Mouse (Mus musculus) left cerebral cortex, adult 11 months (tissue): ENCODE measurements at regions not wholly inside any gene's neighbourhood (a gene's known extent, or its start where the extent isn't known, plus 50 kb on each side); places are given as distances from the start of the nearest gene placed in this dataset.
"Not testable (repeated sequence)": the region's sequence is repeated elsewhere in the genome, so short reads cannot be mapped to it uniquely, and the experiment has no call there.

Source experiments
- DNase-seq: peaks from one replicate; pipeline ENCODE4 v3.0.0; 2022; ENCODE audit warnings: low spot score

DNA sequence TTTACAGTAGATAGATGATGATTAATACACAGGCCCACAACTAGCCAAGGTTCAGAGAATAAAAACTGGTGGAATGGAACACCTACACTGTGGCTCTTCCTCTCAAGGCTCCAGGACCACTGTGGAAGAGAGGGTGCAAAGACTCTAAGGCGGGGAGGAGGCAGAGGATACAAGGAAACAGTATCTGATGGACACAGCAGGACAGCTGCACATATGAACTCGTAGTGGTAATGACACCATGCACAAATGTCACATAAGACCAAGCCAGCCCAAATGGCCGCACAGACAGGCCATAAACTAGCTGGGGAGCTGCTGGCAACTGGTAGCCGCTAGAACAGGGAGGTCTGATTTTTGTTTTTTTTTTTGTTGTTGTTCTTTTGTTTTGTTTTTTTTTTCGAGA, 197.0 kb upstream of the Serp2 start:
- DNase-seq: no peak

DNA sequence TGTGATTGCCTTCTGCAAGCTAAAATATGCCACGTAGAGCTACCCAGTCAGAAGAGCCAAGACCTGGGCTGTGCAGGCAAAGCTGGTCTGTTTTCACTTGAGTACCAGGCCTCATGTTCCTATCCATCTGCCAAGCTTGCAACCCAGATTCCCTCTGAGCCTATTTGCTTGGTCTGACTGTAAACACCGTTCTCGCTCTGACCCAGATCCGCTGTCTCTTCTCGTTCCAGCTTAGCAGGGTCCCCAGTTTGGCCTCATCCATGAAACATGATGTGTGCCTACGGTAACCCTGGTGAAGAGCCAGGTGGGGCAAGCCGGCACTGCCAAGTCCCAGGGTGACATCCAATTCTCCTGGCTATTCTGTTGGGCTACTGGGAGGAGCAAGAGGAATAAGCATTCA, 192.5 kb upstream of the Serp2 start:
- DNase-seq: no peak

DNA sequence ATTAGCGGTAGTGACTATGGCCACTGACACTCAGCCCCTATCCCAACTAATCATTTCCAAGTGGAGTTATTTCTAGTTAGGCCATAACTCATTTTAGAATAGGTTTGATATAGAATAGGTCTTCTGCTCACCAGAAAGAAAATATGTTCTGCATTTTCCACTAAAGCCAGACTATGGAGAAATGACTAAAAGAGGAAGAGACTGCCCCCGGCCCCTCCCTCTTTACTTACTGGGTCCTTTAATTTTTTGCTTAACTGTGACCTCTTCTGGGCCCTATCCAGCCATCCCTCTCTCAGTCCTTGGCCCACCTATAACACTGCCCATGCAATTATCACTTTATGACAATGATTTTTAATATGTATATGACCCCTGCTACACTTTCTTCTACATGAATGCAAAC, 192.0 kb upstream of the Serp2 start:
- no peak for DNase-seq

DNA sequence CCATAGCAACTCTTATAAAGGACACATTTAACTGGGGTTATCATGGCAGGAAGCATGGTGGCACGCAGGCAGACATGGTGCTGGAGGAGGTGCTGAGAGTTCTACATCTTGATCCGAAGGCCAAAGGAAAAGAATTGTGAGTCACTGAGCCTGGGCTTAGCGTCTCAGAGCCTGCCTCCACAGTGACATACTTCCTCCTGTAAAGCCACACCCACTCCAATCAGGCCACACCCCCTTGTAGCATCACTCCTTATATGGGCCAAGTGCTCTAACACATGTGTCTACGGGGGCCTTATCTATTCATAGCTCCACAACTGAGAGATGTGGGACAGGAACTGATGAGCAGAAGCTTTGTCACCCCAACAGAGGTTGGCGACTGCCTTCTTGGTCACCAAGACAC, 191.1 kb upstream of the Serp2 start:
- no peak for DNase-seq

DNA sequence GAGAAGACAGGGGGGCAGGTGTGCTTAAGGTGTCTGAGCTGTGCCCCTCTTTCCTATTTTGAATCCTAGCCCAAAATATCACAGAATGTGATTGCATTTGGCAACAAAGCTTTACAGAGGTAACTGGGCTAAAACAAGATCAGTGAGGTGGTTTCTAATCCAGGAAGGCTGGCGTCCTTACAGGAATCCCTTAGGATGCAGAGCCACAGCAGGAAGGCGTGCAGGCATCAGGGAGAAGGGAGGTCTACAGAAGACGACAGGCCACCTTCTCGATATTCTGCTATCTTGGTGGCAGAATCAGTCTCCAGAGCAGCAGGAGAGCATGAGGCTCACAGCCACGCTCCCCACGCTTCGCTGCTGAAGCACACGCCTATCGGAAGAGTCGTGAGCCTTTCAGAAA, 189.6 kb upstream of the Serp2 start:
- no peak for DNase-seq

DNA sequence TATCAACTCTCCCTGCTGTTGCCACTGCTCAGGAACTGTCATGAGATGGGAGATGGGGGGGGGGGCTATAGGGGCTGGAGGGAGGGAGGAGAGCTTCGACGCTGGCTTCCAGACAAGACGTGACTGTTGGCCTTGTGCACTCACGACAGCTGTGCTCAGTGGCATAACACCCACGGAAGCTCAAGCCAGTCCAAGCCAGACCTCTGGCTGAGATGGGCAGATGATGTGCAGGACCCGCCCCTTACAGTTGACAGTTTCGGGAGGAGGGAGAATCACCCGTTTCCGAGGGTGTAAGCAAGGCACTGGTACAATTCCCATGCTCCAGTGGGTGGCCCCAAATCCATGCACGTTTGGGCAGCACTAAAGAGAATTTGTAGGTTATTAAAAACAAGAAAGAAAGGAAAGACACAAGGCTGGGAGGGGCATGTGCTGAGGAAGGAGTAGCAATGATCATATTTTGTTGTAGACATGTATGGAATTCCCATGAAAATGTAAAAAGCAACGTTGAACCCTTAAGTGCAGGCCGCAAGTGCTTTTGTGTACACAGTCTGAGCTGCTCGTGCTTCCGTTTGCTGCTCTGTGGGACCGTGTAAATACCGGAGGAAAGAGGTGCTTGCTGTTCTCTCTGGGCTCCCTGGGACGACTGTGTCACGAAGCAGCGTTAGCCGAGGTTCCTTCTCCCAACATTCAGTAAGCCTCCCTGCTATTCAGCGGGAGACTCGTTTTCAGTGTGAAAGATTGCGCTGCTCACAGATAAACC, 188.2 kb upstream of the Serp2 start:
- DNase-seq: no peak

DNA sequence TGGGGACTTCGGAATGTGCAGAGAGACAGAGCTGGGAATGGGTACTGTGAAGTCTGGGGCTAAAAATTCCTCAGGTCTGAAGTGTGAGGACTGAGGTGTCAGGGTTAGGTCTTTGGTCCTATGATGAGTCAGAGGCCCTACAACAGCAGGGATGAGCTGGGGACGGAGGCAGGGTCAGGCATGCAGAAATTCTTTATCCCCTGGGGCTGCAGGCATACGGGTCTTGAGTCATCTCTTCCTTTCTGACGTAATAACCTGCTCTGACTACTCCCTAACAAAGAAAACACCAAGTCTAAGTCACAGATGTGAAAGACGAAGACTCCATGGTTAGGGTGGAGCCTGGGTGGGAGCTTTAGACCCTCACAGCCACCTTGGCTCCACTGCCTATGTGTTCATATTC, 185.6 kb upstream of the Serp2 start:
- DNase-seq: no peak

DNA sequence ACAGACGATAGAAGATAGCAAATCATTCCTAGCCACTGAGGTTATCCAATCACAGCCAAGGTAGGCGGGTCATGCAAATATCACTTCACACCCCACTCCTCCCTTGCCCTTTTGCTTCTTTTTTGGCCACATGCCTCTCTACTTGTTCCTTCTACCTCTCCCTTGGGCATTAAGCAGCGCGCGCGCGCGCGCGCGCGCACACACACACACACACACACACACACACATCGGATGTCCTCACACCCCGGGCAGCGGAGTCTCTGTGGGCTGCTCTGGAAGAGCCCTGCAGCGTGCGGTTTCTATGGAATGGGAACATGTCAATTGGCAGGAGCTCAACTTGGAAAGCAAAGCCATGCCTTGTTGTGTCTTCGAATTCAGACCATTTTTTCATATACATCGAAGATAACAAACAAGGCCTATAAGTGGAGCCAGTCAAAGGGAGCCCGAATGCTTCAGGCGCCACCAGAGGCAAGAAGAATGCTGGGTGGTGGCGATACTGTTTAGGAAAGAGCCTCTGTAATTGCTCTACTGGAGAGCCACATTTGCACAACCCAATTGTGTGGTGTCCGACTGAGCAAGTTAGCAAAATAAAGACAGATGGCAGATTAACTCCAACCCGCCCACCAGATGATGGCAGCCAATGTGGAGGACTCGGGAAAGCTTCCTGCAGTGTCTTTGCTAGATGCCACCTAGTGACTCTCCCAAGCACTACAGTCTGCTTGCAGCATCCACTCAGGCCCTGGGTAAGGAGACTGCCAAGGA, 183.3 kb upstream of the Serp2 start:
- peak; percentile 70 for DNase-seq

DNA sequence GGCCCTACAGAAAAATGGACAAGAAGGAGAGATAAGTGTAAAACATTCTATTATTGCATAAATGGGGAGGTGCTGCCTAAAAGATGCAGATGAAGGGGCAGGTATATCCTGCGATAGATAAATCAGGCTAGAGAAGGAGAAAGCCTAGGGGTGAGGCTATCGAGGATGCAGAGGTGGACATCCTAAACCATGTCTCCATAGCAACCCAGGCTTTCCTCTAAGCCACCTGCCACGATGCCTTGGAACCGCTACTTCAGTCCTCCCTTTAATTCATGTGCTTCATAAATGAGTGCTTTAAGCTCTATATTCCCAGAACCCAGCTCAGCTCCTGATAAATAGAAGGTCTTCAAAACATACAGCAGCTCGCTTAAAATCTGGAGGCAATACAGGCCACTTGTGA, 179.3 kb upstream of the Serp2 start:
- DNase-seq: no peak

DNA sequence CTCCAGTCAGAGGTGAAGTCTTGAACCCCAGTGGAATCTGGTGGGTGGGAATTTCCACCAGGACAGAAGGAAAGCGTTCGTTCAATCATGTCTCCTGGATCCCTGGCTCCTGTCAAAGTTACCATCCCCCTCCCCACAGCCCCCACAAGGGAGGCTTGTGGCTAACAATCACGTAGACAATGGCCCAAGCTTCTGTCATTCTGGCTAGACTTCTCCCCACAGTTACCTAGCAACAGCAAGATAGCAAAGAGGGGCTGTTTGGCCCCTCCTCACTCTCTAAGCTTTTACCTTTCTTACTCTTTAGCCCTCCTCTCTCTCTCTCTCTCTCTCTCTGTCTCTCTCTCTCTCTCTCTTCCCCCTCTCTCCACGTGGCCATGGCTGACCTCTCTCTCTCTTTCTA, 178.4 kb upstream of the Serp2 start:
- DNase-seq: no peak

DNA sequence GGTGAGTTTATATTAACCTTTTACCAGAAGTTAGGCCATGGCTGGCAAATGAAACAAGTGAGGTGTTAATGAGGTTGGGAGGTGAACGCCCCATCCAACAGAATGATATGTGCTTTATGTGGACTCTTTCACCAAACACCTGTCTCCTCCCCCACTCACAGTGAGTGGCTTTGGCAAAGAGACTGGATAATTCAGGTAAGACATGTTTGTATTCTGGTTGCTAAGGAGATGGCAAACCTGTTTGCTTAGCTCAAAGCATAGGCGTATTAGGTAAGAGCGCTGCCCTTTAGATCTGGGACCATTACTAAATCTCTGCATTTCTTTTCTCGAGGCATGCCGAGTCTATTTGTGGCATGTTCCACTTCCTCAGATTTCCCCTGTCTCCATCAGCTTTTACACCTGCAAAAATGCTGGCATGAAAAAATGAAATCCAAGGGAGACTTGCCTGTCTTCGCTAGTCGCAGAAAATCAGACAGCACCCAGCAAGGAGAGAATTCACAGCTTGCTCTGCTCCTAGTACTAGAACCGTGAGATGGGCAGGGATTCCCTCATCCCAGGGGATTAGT, 176.7 kb upstream of the Serp2 start:
- DNase-seq: no peak

DNA sequence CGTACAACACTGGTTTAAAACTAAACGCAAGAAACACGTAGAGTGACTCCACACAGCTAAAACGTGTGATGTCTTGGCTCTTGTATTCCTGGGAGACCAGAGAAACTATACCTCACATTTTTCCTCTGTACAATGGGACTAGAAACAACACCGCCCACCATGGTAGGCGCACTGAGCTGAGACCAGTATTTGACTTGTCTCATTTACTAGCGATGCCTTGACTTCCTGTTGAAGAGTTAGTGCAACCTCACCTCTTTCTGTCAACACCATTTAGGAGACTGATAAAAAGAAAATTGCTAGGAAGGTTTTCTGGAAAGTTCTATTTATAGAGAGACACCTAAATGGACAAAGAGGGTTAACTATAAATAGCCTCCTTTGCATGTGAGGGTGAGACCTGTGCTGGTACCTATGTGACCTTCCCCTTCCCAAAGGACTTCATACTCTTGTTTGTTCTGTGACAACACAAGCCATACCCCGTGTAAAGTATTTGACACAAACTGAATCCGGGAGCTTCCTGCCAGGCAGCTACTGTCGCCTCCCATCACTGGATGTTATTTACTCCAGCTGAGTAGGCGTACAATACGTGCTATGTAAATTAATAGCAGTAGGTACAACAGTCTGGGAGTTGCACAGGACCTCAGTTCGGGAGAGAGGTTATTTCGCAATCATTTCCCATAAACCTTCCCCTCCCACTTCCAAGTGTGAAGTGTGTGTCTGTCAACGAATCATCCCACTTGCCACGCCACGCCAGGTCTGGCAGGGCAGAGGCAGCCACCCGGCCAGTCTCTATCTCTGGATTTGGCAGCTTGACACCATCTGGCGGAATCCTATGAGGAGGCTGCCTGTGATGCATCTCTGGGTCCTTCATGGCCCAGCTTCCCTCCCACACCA, 174.7 kb upstream of the Serp2 start:
- DNase-seq: no peak

DNA sequence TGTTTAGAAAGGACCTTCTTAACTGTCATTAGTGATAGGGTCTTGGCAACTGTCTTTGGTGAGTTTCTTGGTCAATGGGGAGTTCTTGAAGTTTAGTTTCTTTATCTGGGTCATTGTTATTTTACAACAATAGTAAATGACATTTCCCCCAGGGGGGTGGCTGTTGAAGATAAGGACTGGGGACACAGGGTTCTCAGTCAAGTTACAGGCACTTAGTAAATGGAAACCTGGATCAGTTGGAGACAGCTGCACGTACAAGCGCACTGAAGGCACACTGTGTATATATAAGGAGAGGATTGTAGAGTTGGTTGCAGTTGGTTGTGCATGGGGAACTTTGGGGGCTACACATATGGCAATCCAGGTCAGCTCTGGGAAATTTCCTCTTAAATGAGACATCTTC, 169.2 kb upstream of the Serp2 start:
- no peak for DNase-seq

DNA sequence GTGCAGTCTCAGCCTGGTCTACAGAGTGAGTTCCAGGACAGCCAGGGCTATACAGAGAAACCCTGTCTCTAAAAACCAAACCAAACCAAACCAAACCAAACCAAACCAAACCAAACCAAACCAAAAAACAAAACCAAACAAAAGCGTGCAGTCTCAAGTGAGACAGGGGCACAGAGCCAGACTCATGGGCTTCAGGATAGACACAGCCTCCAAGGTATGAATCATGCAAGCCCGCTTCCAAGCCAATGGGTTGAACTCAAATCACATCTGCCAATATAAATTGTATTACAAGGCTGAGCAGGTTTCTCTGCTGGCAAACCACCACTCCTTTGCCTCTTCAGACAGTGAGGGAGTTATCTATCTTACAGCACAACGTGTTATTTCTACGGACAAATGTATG, 168.5 kb upstream of the Serp2 start:
- DNase-seq: not testable (repeated sequence)

DNA sequence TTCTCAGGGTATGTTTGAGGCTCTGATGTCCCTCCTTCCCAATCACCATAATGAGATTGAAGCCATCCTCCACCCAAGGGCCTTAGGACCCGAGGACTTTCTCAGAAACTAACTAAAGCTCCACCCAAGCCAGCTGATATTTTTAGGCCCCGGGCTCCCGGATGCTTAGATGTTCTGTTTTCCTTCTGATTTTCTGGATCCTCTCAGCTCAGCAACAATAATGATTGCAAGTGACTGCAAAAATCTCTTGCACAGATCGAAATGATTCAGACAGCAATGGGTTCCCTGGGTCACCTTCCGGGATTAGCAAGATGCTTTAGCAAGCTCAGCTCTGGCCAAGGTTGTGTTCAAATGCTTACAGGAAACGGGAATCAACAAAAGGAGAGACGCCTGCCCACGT, 168.1 kb upstream of the Serp2 start:
- no peak for DNase-seq

DNA sequence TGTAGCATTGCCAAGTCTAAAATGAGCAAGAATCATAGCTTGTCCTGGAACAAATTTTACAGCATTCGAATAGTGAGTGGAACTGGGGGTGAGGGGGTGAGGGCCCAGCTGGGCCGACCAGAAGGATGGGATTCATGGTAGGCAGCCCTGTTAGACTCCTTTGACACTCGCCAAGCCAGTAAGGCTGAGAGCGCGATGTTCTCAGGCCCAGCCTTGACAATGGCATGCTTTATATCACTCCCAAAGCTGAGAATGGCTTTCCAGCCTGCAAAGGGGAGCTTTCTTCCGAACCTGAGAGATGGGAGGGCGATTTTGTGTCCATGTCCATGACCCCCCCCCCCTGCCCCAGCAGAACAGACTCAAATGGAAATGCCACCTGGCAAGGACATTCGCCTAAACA, 167.7 kb upstream of the Serp2 start:
- no peak for DNase-seq

DNA sequence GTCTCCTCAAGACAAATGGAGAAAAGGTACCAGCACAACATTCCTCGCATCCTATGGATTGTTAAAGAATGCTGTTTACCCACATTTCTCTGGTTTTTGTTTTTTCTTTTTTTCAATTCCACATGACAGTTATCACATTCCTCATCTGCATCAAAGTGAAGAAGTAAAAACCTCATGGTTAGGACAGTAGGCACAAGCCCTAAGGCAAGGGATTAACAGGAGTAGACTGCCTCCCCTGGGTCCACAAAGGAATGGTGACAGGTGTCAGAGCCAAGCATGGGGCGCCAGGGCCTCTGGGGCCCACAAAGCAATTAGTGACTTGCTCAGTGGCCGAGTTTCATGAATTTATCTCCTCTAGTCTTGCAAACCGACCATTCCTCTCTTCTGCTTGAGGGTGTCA, 166.9 kb upstream of the Serp2 start:
- DNase-seq: no peak

DNA sequence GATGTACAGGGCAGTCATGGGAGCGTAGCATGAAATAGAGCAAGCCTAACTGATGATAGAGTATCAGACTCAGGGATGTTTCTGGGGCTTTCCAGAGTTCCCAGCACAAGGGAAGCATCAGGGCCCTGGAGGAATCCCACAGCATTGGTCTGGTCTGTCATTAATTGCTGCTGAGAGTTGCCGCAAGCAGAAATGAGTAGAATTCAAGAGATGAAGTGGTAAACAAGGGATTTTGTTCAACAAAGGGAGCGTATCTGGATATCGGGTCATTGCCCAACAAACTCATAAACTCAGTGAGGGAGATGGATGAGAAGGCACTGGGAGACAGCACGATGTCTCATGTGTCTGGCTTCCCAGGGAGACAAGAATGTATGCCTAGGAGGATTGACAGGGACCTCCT, 165.6 kb upstream of the Serp2 start:
- no peak for DNase-seq

DNA sequence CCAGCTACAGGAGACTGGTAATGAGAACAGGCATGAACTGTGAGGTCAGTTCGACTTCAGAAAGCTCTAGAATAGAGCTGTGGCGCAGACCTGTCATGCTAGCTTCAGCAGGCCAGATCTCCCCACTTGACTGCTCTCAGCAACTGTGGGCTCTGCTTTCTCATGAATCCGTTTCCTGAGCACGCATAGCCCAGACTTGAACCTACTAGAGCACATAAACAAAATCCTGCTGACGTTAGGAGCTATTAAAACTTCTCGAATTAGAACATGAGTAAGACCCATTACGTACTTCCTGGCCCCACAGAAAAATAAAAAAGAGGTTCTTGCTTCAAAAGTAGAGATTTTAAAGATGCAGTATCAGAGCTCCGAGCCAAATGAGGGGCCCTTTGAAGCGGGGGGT, 165.1 kb upstream of the Serp2 start:
- no peak for DNase-seq

DNA sequence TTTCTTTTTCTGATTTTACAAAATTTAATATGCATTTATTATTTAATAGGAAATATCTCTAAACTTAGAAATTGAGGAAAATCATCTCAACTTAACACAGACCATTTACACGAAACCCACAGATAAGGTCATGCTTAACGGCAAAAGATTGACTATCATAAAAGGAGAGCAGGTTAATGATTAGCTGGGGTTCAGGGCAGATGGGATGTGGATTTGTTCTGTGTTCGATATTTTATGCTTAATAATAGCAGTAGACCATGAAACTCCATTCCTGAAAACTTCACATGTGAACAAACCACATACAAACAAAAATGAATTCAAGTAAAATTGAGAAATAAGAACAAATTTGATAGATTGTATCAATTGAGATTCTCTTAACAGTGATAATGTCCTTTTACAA, 160.4 kb upstream of the Serp2 start:
- DNase-seq: no peak

DNA sequence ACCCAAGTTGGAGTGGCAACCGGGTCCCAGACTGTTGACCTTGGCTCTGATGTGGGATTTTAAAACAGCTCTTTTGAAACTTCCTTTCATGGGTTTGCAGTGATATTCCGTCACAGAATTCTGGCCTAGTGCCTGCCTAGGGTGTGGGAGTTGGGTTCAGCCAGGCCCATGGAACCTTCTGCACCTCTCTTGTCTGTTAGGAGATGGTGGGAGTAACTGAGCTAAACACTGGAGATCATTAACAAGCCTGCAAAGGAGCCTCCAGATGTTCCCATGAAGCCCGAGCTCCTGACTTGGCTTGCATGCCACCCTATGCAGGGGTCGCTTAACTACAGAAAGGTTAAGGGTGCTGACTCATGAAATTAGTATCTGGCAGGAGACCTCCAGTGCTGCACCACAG, 158.0 kb upstream of the Serp2 start:
- DNase-seq: no peak

DNA sequence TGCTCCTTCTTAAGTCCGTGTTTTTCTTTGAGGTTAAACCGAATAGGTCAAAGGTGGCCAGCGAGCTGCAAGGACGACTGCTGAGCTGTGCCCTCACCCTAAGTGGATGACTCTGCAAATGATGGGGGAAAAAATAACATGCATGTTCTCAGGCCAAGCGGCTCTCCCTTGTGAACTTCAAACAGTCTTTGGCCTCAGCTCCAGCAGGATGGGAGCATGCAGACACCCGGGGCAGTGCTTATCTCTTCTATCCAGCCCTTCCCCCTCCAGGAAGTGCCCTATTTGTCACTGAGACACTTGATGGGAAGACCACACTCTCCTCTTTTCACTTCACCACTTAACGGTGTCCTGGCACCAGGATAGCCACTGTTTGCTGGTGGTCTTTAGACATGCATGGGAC, 157.3 kb upstream of the Serp2 start:
- DNase-seq: no peak

DNA sequence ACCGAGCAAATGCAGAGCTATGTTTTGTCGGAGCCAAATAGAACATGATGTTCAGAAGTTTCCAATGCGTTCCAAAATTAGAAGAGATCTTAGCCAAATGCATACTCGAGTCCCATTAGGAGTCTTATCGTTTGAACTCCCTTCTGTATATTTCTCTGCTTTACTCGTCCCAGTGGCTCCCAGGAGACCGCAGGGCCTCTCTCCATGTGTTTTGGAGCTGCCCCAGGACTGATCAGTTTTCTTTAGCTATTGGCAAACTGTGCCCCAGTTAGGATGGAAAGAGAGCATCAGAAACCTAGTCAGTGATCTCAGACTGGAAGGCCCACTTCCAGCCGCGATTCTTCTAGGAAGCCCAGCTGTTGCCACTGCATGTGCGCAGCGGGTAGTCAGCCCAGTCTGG, 152.0 kb upstream of the Serp2 start:
- DNase-seq: no peak
